Mouse (Mus musculus): ENCODE data around the gene Clspn.
A peak's percentile ranks its signal among the peaks of the same experiment; 100 is the strongest.

GRCm38 (mm10) chr4:126554462-126554861, 2.3 kb upstream of the Clspn start:
- TF ChIP-seq CTCF (IDR thresholded peaks at IDR 0.05; ENCODE audit: low read depth, low read length) (peak; percentile 25; the same call in 1 of the 2 replicates), POLR2A (IDR thresholded peaks at IDR 0.05; ENCODE audit: extremely low read depth, insufficient read depth, low read length) (no peak)

All from liver, adult 2 months (tissue).